Mouse (Mus musculus): ENCODE data around the gene Tulp2.

Tulp2 gene

GRCm38 (mm10) chr7:45567780-45568516 is 86.3 kb downstream of the Tulp2 start:
- no peak for TF ChIP-seq GATA4 (IDR thresholded peaks at IDR 0.05; ENCODE audit: insufficient replicate concordance, low read length)

GRCm38 (mm10) chr7:45568601-45569473 is 87.2 kb downstream of the Tulp2 start:
- no peak for TF ChIP-seq GATA4 (IDR thresholded peaks at IDR 0.05; ENCODE audit: insufficient replicate concordance, low read length)

- TF ChIP-seq GATA4 (IDR thresholded peaks at IDR 0.05; ENCODE audit: insufficient replicate concordance, low read length): no peak
Measured at GRCm38 (mm10) chr7:45570103-45570741, 88.5 kb downstream of the Tulp2 start, which contains the start of gene Bcat2. Bcat2 (plus strand) TSS chr7:45570153.

GRCm38 (mm10) chr7:45571966-45572365 is 90.3 kb downstream of the Tulp2 start:
- no peak for TF ChIP-seq GATA4 (IDR thresholded peaks at IDR 0.05; ENCODE audit: insufficient replicate concordance, low read length)

Measured in liver, adult (tissue).